8 mouse cellular contexts compared by ENCODE assay signal in genomic region chr5:145084822-145085221, GRCm38 (mm10). TPM values are rescaled to one million over a fixed set of nuclear protein-coding genes. Genes with fewer than 3 reads are reported as not detected.
DNase-seq lines count a peak whose midpoint lies in the region; ATAC-seq lines count a peak whose summit lies in the region.
"Had no signal": no experiment of that assay in that cellular context is flagged by ENCODE, and none has a peak within 500 bp of the region (broad histone marks: within the 10 kb centered on the region; RNA-seq: fewer than 3 reads in every experiment).

No protein-coding gene starts in this region.

- DNase-seq in lung, postnatal 14 days, result no peak
- no peak for DNase-seq in forebrain, embryonic 14.5 days (ENCODE audit: low spot score)
- no peak for DNase-seq in liver, embryonic 11.5 days (ENCODE audit: low spot score)
- DNase-seq in frontal cortex, postnatal 10 days (ENCODE audit: low spot score in 2 of 2), result no peak
- no peak for DNase-seq in yolk sac, embryonic 10.5 days (ENCODE audit: low spot score)

- H3K27ac ChIP-seq in lung, embryonic 16.5 days (ENCODE audit: low read length), result no peak overlapping the region
- no peak overlapping the region for H3K27ac ChIP-seq in forebrain, embryonic 14.5 days (ENCODE audit: low read depth, low read length)
- H3K27ac ChIP-seq in liver, embryonic 11.5 days (ENCODE audit: low read depth, low read length), result no peak overlapping the region
- peak overlapping the region; percentile 68; the same call in 1 of the 2 replicates for H3K27ac ChIP-seq in stomach, embryonic 16.5 days (ENCODE audit: low read length)

- H3K4me1 ChIP-seq in lung, embryonic 16.5 days (replicated peaks; ENCODE audit: control insufficient read depth, insufficient read depth, low read length), result peaks cover 10% of the 10 kb centered on the region; the same call in 1 of the 2 replicates
- peaks cover 8% of the 10 kb centered on the region for H3K4me1 ChIP-seq in forebrain, embryonic 14.5 days (ENCODE audit: control insufficient read depth, insufficient read depth, low read length)
- peaks cover 13% of the 10 kb centered on the region for H3K4me1 ChIP-seq in liver, embryonic 11.5 days (replicated peaks; ENCODE audit: control insufficient read depth, insufficient read depth, low read length)
- H3K4me1 ChIP-seq in stomach, embryonic 16.5 days (ENCODE audit: control insufficient read depth, insufficient read depth, low read length), result peaks cover 6% of the 10 kb centered on the region

- H3K36me3 ChIP-seq in lung, embryonic 16.5 days (ENCODE audit: control insufficient read depth, insufficient read depth, low read length), result 0 out of 2 replicates have a peak, but pooled peaks cover 2% of the 10 kb centered on the region
- H3K36me3 ChIP-seq in forebrain, embryonic 14.5 days (ENCODE audit: control insufficient read depth, insufficient read depth, low read length), result 0 out of 2 replicates have a peak, but pooled peaks cover 3% of the 10 kb centered on the region
- H3K36me3 ChIP-seq in liver, embryonic 11.5 days (ENCODE audit: control insufficient read depth, insufficient read depth, low read length), result no peaks in the 10 kb centered on the region
- H3K36me3 ChIP-seq in stomach, embryonic 16.5 days (ENCODE audit: control insufficient read depth, insufficient read depth, low read length), result peaks cover 3% of the 10 kb centered on the region; the same call in 1 of the 2 replicates

- ATAC-seq in lung, embryonic 16.5 days (ENCODE audit: low read depth), result no peak
- ATAC-seq in forebrain, embryonic 14.5 days, result no peak
- no peak for ATAC-seq in liver, embryonic 11.5 days (replicated peaks; ENCODE audit: low FRiP score)
- no peak for ATAC-seq in stomach, embryonic 16.5 days (ENCODE audit: insufficient read depth, low FRiP score)

- 52% methylated on average over 2 of the region's 2 CpGs for WGBS in lung, embryonic 16.5 days
- 81% methylated on average over 2 of the region's 2 CpGs for WGBS in forebrain, embryonic 14.5 days
- 50% methylated on average over 2 of the region's 2 CpGs for WGBS in liver, embryonic 11.5 days
- WGBS in stomach, embryonic 16.5 days, result 49% methylated on average over 2 of the region's 2 CpGs

- no peaks in the 10 kb centered on the region for H3K27me3 ChIP-seq in lung, embryonic 16.5 days (ENCODE audit: control insufficient read depth, insufficient read depth, low read depth, low read length)
- H3K27me3 ChIP-seq in forebrain, embryonic 14.5 days (replicated peaks; ENCODE audit: control insufficient read depth, insufficient read depth, low read length), result no peaks in the 10 kb centered on the region
- H3K27me3 ChIP-seq in liver, embryonic 11.5 days (replicated peaks; ENCODE audit: control insufficient read depth, insufficient read depth, low read length), result no peaks in the 10 kb centered on the region; the same call in 1 of the 2 replicates
- H3K27me3 ChIP-seq in stomach, embryonic 16.5 days (ENCODE audit: control insufficient read depth, insufficient read depth, low read length), result no peaks in the 10 kb centered on the region

- no peaks in the 10 kb centered on the region for H3K9me3 ChIP-seq in lung, embryonic 16.5 days (ENCODE audit: control insufficient read depth, low read length)
- H3K9me3 ChIP-seq in forebrain, embryonic 14.5 days (replicated peaks; ENCODE audit: control insufficient read depth, low read length), result no peaks in the 10 kb centered on the region
- no peaks in the 10 kb centered on the region for H3K9me3 ChIP-seq in liver, embryonic 11.5 days (ENCODE audit: control insufficient read depth, low read length)
- H3K9me3 ChIP-seq in stomach, embryonic 16.5 days (replicated peaks; ENCODE audit: control insufficient read depth, low read length), result no peaks in the 10 kb centered on the region

- peak overlapping the region; percentile 94 for H3K4me2 ChIP-seq in lung, embryonic 16.5 days (ENCODE audit: low read depth, low read length)
- peak overlapping the region; percentile 83 for H3K4me2 ChIP-seq in forebrain, embryonic 14.5 days (ENCODE audit: low read length)
- peak overlapping the region; percentile 76 for H3K4me2 ChIP-seq in liver, embryonic 11.5 days
- peak overlapping the region; percentile 97 for H3K4me2 ChIP-seq in stomach, embryonic 16.5 days (ENCODE audit: low read depth, low read length)

- peak overlapping the region; percentile 98 for H3K9ac ChIP-seq in lung, embryonic 16.5 days (ENCODE audit: low read length)
- peak overlapping the region; percentile 93 for H3K9ac ChIP-seq in forebrain, embryonic 14.5 days (ENCODE audit: low read length)
- H3K9ac ChIP-seq in liver, embryonic 11.5 days (ENCODE audit: low read depth, low read length), result peak overlapping the region; percentile 90; the same call in 1 of the 2 replicates
- peak overlapping the region; percentile 97 for H3K9ac ChIP-seq in stomach, embryonic 16.5 days (ENCODE audit: low read length)

- H3K4me3 ChIP-seq in lung, embryonic 16.5 days (ENCODE audit: low read length), result peak overlapping the region; percentile 95
- peak overlapping the region; percentile 74 for H3K4me3 ChIP-seq in forebrain, embryonic 14.5 days (ENCODE audit: low read depth, low read length)
- H3K4me3 ChIP-seq in liver, embryonic 11.5 days (ENCODE audit: low read depth, low read length), result peak overlapping the region; percentile 87
- H3K4me3 ChIP-seq in stomach, embryonic 16.5 days (replicated peaks; ENCODE audit: low read length), result peak overlapping the region; percentile 92

RNA-seq across cellular contexts. Expression of gene Kpna7, which starts 1.0 kb away (rescaled TPM):
- not detected in 2 replicates for polyA plus RNA-seq in lung, embryonic 16.5 days (2015; fragmentation: Nextera tagmentation; extraction: Ambion mirVana)
- not detected in 2 replicates for polyA plus RNA-seq in forebrain, embryonic 14.5 days (2014; fragmentation: Nextera tagmentation; extraction: Ambion mirVana)
- polyA plus RNA-seq in liver, embryonic 11.5 days (2014; fragmentation: Nextera tagmentation; extraction: Ambion mirVana), result 0.06 and 0.27 TPM in 2 replicates
- 0.08 and 0.27 TPM in 2 replicates for polyA plus RNA-seq in stomach, embryonic 16.5 days (2015; fragmentation: Nextera tagmentation; extraction: Ambion mirVana)
- polyA plus RNA-seq: gonadal fat pad, adult 2 months had no signal

RNA-seq across cellular contexts. Expression of gene Arpc1a, which starts 1.2 kb away (rescaled TPM):
- 146 and 150 TPM in 2 replicates for polyA plus RNA-seq in lung, embryonic 16.5 days (2015; fragmentation: Nextera tagmentation; extraction: Ambion mirVana)
- polyA plus RNA-seq in forebrain, embryonic 14.5 days (2014; fragmentation: Nextera tagmentation; extraction: Ambion mirVana), result 241 and 263 TPM in 2 replicates
- polyA plus RNA-seq in liver, embryonic 11.5 days (2014; fragmentation: Nextera tagmentation; extraction: Ambion mirVana), result 114 TPM in 2 replicates
- 148 and 155 TPM in 2 replicates for polyA plus RNA-seq in stomach, embryonic 16.5 days (2015; fragmentation: Nextera tagmentation; extraction: Ambion mirVana)

RNA-seq across cellular contexts. Expression of gene Arpc1b, which starts 29.2 kb away (rescaled TPM):
- 379 and 391 TPM in 2 replicates for polyA plus RNA-seq in lung, embryonic 16.5 days (2015; fragmentation: Nextera tagmentation; extraction: Ambion mirVana)
- 48.8 and 50.3 TPM in 2 replicates for polyA plus RNA-seq in forebrain, embryonic 14.5 days (2014; fragmentation: Nextera tagmentation; extraction: Ambion mirVana)
- polyA plus RNA-seq in liver, embryonic 11.5 days (2014; fragmentation: Nextera tagmentation; extraction: Ambion mirVana), result 190 and 209 TPM in 2 replicates
- 381 and 399 TPM in 2 replicates for polyA plus RNA-seq in stomach, embryonic 16.5 days (2015; fragmentation: Nextera tagmentation; extraction: Ambion mirVana)

RNA-seq across cellular contexts. Expression of gene 1700018F24Rik, which starts 42.0 kb away (rescaled TPM):
- polyA plus RNA-seq in lung, embryonic 16.5 days (2015; fragmentation: Nextera tagmentation; extraction: Ambion mirVana), result 0.23 TPM in 1 of 2 replicates, not detected in the other
- not detected in 2 replicates for polyA plus RNA-seq in forebrain, embryonic 14.5 days (2014; fragmentation: Nextera tagmentation; extraction: Ambion mirVana)
- polyA plus RNA-seq in liver, embryonic 11.5 days (2014; fragmentation: Nextera tagmentation; extraction: Ambion mirVana), result not detected in 2 replicates
- polyA plus RNA-seq in stomach, embryonic 16.5 days (2015; fragmentation: Nextera tagmentation; extraction: Ambion mirVana), result not detected in 2 replicates
- polyA plus RNA-seq: gonadal fat pad, adult 2 months had no signal

RNA-seq across cellular contexts. Expression of gene Gm4871, which starts 52.3 kb away (rescaled TPM):
- polyA plus RNA-seq in lung, embryonic 16.5 days (2015; fragmentation: Nextera tagmentation; extraction: Ambion mirVana), result 0.25 TPM in 1 of 2 replicates, not detected in the other
- polyA plus RNA-seq in forebrain, embryonic 14.5 days (2014; fragmentation: Nextera tagmentation; extraction: Ambion mirVana), result not detected in 2 replicates
- not detected in 2 replicates for polyA plus RNA-seq in liver, embryonic 11.5 days (2014; fragmentation: Nextera tagmentation; extraction: Ambion mirVana)
- polyA plus RNA-seq in stomach, embryonic 16.5 days (2015; fragmentation: Nextera tagmentation; extraction: Ambion mirVana), result not detected in 2 replicates
- polyA plus RNA-seq: gonadal fat pad, adult 2 months had no signal
